Mouse (Mus musculus): ENCODE data around the gene Ttc34. TPM values are rescaled to one million over a fixed set of nuclear protein-coding genes. Genes with fewer than 3 reads are reported as not detected.

Gene Ttc34
- total RNA-seq, 4 experiments from 2014 or later, result 0.38 to 0.63 (median 0.46) TPM

- peak; percentile 43 for DNase-seq
These were observed 60.6 kb downstream of the Ttc34 start for GRCm38 (mm10) chr4:154897676-154898465.

- peak; percentile 86 for DNase-seq
These were observed 61.5 kb downstream of the Ttc34 start, which contains the start of gene Fam213b for GRCm38 (mm10) chr4:154898506-154899446. Gene Fam213b (minus strand): TSS chr4:154899135.

GRCm38 (mm10) chr4:154902371-154902770 lies 65.1 kb downstream of the Ttc34 start:
- DNase-seq, result no peak

- peak; percentile 68 for DNase-seq
These were observed 67.2 kb downstream of the Ttc34 start for GRCm38 (mm10) chr4:154904185-154905071.

- DNase-seq, result no peak
These were observed 70.6 kb downstream of the Ttc34 start for GRCm38 (mm10) chr4:154907833-154908232.

- DNase-seq, result no peak
These were observed 71.2 kb downstream of the Ttc34 start for GRCm38 (mm10) chr4:154908490-154908889.

GRCm38 (mm10) chr4:154910606-154911522 lies 73.6 kb downstream of the Ttc34 start:
- no peak for DNase-seq

GRCm38 (mm10) chr4:154911644-154912043 lies 74.4 kb downstream of the Ttc34 start:
- DNase-seq, result no peak

- no peak for DNase-seq
These were observed 76.6 kb downstream of the Ttc34 start for GRCm38 (mm10) chr4:154913845-154914244.

- DNase-seq, result no peak
These were observed 77.0 kb downstream of the Ttc34 start for GRCm38 (mm10) chr4:154914252-154914651.

- DNase-seq, result no peak
These were observed 77.4 kb downstream of the Ttc34 start for GRCm38 (mm10) chr4:154914707-154915106.

GRCm38 (mm10) chr4:154915286-154915685 lies 78.0 kb downstream of the Ttc34 start:
- no peak for DNase-seq

- DNase-seq, result no peak
These were observed 79.4 kb downstream of the Ttc34 start for GRCm38 (mm10) chr4:154916662-154917061.

Other genes with a start within 250 kb of the Ttc34 start
- 1 to 10 TPM; 2.9 to 5.5 (median 3.8) TPM for gene Prdm16, start 200.6 kb upstream of the Ttc34 start, total RNA-seq (2022)
- not detected for gene Actrt2, start 169.6 kb upstream of the Ttc34 start, total RNA-seq (2022)
- gene Mmel1, start 32.1 kb downstream of the Ttc34 start, total RNA-seq (2022), result 1 to 10 TPM in 2 of 4 experiments, under 1 TPM in 2; 0.31 to 4.6 (median 1.5) TPM
- 100 to 1,000 TPM in 2 of 4 experiments, 10 to 100 TPM in 2; 21.8 to 161 (median 71.6) TPM for gene Fam213b, start 61.7 kb downstream of the Ttc34 start, total RNA-seq (2022)
- 10 to 100 TPM in 1 of 4 experiments, 1 to 10 TPM in 3; 6.9 to 14.7 (median 8.7) TPM for gene Tnfrsf14, start 91.1 kb downstream of the Ttc34 start, total RNA-seq (2022)
- not detected for gene Hes5, start 123.5 kb downstream of the Ttc34 start, total RNA-seq (2022)
- 10 to 100 TPM; 27.8 to 38.1 (median 34.0) TPM for gene Pank4, start 126.7 kb downstream of the Ttc34 start, total RNA-seq (2022)
- 1 to 10 TPM in 2 of 4 experiments, under 1 TPM in 2; 0.46 to 2.3 (median 1.1) TPM for gene Plch2, start 219.3 kb downstream of the Ttc34 start, total RNA-seq (2022)
- 10 to 100 TPM; 19.3 to 32.9 (median 21.7) TPM for gene Pex10, start 229.6 kb downstream of the Ttc34 start, total RNA-seq (2022)
- 100 to 1,000 TPM in 2 of 4 experiments, 10 to 100 TPM in 2; 96.8 to 116 (median 106) TPM for gene Rer1, start 248.9 kb downstream of the Ttc34 start, total RNA-seq (2022)
- gene Morn1, start 249.1 kb downstream of the Ttc34 start, total RNA-seq (2022), result 10 to 100 TPM in 2 of 4 experiments, 1 to 10 TPM in 2; 7.9 to 17.0 (median 12.8) TPM

Data from adrenal gland, adult 8-10 months (tissue).